Mouse (Mus musculus): ENCODE measurements around the gene Olfr1412. TPM values are rescaled to one million over a fixed set of nuclear protein-coding genes. Genes with fewer than 3 reads are reported as not detected.

The Olfr1412 gene
- not detected in 2 replicates for polyA plus RNA-seq (2014; fragmentation: Nextera tagmentation; extraction: Ambion mirVana)

DNA sequence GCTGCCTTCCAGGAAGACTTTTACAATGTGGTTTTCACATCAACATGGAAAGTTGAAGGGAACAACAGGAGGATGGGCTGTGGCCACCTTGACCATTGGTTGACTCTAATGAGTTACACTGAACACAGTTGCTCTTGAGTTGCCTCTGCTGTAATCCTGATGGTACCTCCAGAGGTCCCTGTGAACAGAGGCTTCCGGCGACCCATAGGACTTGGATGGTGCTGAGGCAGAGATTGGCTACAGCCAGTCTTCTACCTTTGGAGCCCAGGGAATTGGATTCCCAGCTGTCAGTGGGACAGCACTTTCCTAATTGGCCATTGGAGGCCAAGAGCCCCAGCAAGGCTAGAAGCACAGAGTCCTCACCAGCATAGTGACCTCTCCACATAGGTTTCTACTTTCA, at the start of gene Olfr1412:
Olfr1412 (plus strand) TSS at position 301 of the 400 bp plus-strand sequence.
- 87% methylated on average over 2 of the region's 2 CpGs for WGBS
- ATAC-seq (replicated peaks; ENCODE audit: low FRiP score), result no peak

GRCm38 (mm10) chr1:92536972-92537371, 48.6 kb upstream of the Olfr1412 start:
- no peak overlapping the region for H3K9ac ChIP-seq (ENCODE audit: low read length)
- 47% methylated on average over 5 of the region's 5 CpGs for WGBS
- DNase-seq (ENCODE audit: low spot score), result no peak
- H3K27ac ChIP-seq (ENCODE audit: low read depth, low read length), result no peak overlapping the region
- H3K36me3 ChIP-seq (ENCODE audit: control insufficient read depth, insufficient read depth, low read length), result no peaks in the 10 kb centered on the region
- no peaks in the 10 kb centered on the region for H3K4me1 ChIP-seq (replicated peaks; ENCODE audit: control insufficient read depth, insufficient read depth, low read length)
- H3K4me3 ChIP-seq (ENCODE audit: low read depth, low read length), result no peak overlapping the region
- H3K9me3 ChIP-seq (ENCODE audit: control insufficient read depth, low read length), result no peaks in the 10 kb centered on the region
- H3K27me3 ChIP-seq (ENCODE audit: control insufficient read depth, insufficient read depth, low read length), result no peaks in the 10 kb centered on the region
- H3K4me2 ChIP-seq (ENCODE audit: low read depth, low read length, severe bottlenecking), result no peak overlapping the region
- ATAC-seq (replicated peaks; ENCODE audit: low FRiP score), result no peak

More for the DNA sequence above, at the start of gene Olfr1412:
- H3K27me3 ChIP-seq (ENCODE audit: control insufficient read depth, insufficient read depth, low read length), result no peaks in the 10 kb centered on the region
- H3K4me2 ChIP-seq (ENCODE audit: low read depth, low read length, severe bottlenecking), result no peak within 1 kb of the TSS
- no peaks in the 10 kb centered on the region for H3K36me3 ChIP-seq (ENCODE audit: control insufficient read depth, insufficient read depth, low read length)
- no peak within 1 kb of the TSS for H3K9ac ChIP-seq (ENCODE audit: low read length)
- no peak within 1 kb of the TSS for H3K4me3 ChIP-seq (ENCODE audit: low read depth, low read length)
- no peak for DNase-seq (ENCODE audit: low spot score)
- H3K27ac ChIP-seq (ENCODE audit: low read depth, low read length), result no peak within 1 kb of the TSS
- no peaks in the 10 kb centered on the region for H3K4me1 ChIP-seq (replicated peaks; ENCODE audit: control insufficient read depth, insufficient read depth, low read length)
- H3K9me3 ChIP-seq (ENCODE audit: control insufficient read depth, low read length), result no peaks in the 10 kb centered on the region

DNA sequence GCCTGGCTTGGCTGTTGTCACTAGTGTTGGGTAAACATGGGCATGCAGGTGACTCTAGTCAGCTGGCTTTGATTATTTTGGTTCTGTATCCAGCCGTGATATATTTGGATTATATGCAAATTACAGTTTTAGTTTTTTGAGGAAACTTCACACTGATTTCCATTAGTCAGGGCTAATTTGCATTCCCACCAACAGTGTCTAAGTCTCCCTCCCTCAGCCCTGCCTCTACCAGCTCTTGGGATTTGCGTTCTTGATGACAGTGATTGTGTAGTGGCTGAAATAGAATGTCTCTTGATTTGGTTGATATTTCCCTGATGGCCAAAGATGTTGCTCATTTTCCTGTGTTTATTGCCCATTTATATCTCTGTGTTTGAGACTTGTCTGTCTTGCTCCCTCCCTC, 46.5 kb upstream of the Olfr1412 start:
- H3K36me3 ChIP-seq (ENCODE audit: control insufficient read depth, insufficient read depth, low read length), result no peaks in the 10 kb centered on the region
- no peak for DNase-seq (ENCODE audit: low spot score)
- WGBS, result 53% methylated on average over 2 of the region's 2 CpGs

GRCm38 (mm10) chr1:92545929-92546328, 39.6 kb upstream of the Olfr1412 start:
- Histone ChIP-seq H3K9ac (ENCODE audit: low read length) (no peak overlapping the region), H3K27me3 (ENCODE audit: control insufficient read depth, insufficient read depth, low read length) (no peaks in the 10 kb centered on the region), H3K36me3 (ENCODE audit: control insufficient read depth, insufficient read depth, low read length) (no peaks in the 10 kb centered on the region), H3K27ac (ENCODE audit: low read depth, low read length) (no peak overlapping the region), H3K4me3 (ENCODE audit: low read depth, low read length) (no peak overlapping the region), H3K4me1 (replicated peaks; ENCODE audit: control insufficient read depth, insufficient read depth, low read length) (no peaks in the 10 kb centered on the region), H3K4me2 (ENCODE audit: low read depth, low read length, severe bottlenecking) (no peak overlapping the region), H3K9me3 (ENCODE audit: control insufficient read depth, low read length) (no peaks in the 10 kb centered on the region)
- ATAC-seq (replicated peaks; ENCODE audit: low FRiP score), result no peak
- 73% methylated on average over 2 of the region's 2 CpGs for WGBS
- DNase-seq (ENCODE audit: low spot score), result no peak

More for the DNA sequence above, 46.5 kb upstream of the Olfr1412 start:
- Histone ChIP-seq H3K27ac (ENCODE audit: low read depth, low read length) (no peak overlapping the region), H3K9ac (ENCODE audit: low read length) (no peak overlapping the region), H3K4me2 (ENCODE audit: low read depth, low read length, severe bottlenecking) (no peak overlapping the region), H3K27me3 (ENCODE audit: control insufficient read depth, insufficient read depth, low read length) (no peaks in the 10 kb centered on the region), H3K4me3 (ENCODE audit: low read depth, low read length) (no peak overlapping the region), H3K9me3 (ENCODE audit: control insufficient read depth, low read length) (no peaks in the 10 kb centered on the region), H3K4me1 (replicated peaks; ENCODE audit: control insufficient read depth, insufficient read depth, low read length) (no peaks in the 10 kb centered on the region)
- ATAC-seq (replicated peaks; ENCODE audit: low FRiP score), result no peak

DNA sequence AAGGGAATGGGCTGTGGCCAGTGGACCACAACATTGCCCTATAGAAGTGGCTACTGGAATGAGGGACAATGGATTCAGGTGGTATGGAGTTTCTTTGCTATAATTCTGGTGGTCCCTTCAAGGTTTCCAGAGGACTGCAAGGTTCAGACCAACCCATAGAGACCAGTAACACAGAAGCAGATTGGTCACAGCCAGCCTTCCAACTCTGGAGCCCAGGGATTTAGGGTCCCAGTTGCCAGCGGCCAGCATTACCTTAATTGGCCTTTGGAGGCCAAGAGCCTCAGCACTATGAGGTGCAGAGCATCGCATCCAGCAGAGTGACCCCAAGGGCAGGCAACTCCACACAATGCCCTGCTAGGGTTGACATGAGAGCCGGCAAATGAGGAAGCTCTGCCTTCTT, 14.6 kb upstream of the Olfr1412 start, which contains the start of gene Olfr1413:
Olfr1413 (plus strand) TSS at position 301 of the 400 bp plus-strand sequence.
- no peaks in the 10 kb centered on the region for H3K27me3 ChIP-seq (ENCODE audit: control insufficient read depth, insufficient read depth, low read length)
- no peaks in the 10 kb centered on the region for H3K9me3 ChIP-seq (ENCODE audit: control insufficient read depth, low read length)
- H3K36me3 ChIP-seq (ENCODE audit: control insufficient read depth, insufficient read depth, low read length), result no peaks in the 10 kb centered on the region
- H3K9ac ChIP-seq (ENCODE audit: low read length), result no peak within 1 kb of the TSS
- no peak for ATAC-seq (replicated peaks; ENCODE audit: low FRiP score)
- no peak within 1 kb of the TSS for H3K27ac ChIP-seq (ENCODE audit: low read depth, low read length)
- H3K4me2 ChIP-seq (ENCODE audit: low read depth, low read length, severe bottlenecking), result no peak within 1 kb of the TSS
- no peak within 1 kb of the TSS for H3K4me3 ChIP-seq (ENCODE audit: low read depth, low read length)
- WGBS, result 86% methylated on average over 3 of the region's 3 CpGs
- no peak for DNase-seq (ENCODE audit: low spot score)
- no peaks in the 10 kb centered on the region for H3K4me1 ChIP-seq (replicated peaks; ENCODE audit: control insufficient read depth, insufficient read depth, low read length)

GRCm38 (mm10) chr1:92594111-92594510, 8.5 kb downstream of the Olfr1412 start, which contains the start of gene Olfr1411:
Gene Olfr1411, plus strand, starts transcription at chr1:92594411.
- no peak within 1 kb of the TSS for H3K4me3 ChIP-seq (ENCODE audit: low read depth, low read length)
- H3K4me2 ChIP-seq (ENCODE audit: low read depth, low read length, severe bottlenecking), result no peak within 1 kb of the TSS
- no peak within 1 kb of the TSS for H3K9ac ChIP-seq (ENCODE audit: low read length)
- DNase-seq (ENCODE audit: low spot score) (no peak), ATAC-seq (replicated peaks; ENCODE audit: low FRiP score) (no peak)
- no peaks in the 10 kb centered on the region for H3K4me1 ChIP-seq (replicated peaks; ENCODE audit: control insufficient read depth, insufficient read depth, low read length)
- H3K9me3 ChIP-seq (ENCODE audit: control insufficient read depth, low read length), result no peaks in the 10 kb centered on the region
- H3K36me3 ChIP-seq (ENCODE audit: control insufficient read depth, insufficient read depth, low read length), result no peaks in the 10 kb centered on the region
- H3K27me3 ChIP-seq (ENCODE audit: control insufficient read depth, insufficient read depth, low read length), result no peaks in the 10 kb centered on the region
- H3K27ac ChIP-seq (ENCODE audit: low read depth, low read length), result no peak within 1 kb of the TSS

- H3K36me3 ChIP-seq (ENCODE audit: control insufficient read depth, insufficient read depth, low read length), result no peaks in the 10 kb centered on the region
- H3K27ac ChIP-seq (ENCODE audit: low read depth, low read length), result no peak overlapping the region
- WGBS, result 77% methylated on average over 3 of the region's 3 CpGs
- DNase-seq (ENCODE audit: low spot score) (no peak), ATAC-seq (replicated peaks; ENCODE audit: low FRiP score) (no peak)
- no peak overlapping the region for H3K4me2 ChIP-seq (ENCODE audit: low read depth, low read length, severe bottlenecking)
- H3K4me3 ChIP-seq (ENCODE audit: low read depth, low read length), result no peak overlapping the region
- H3K27me3 ChIP-seq (ENCODE audit: control insufficient read depth, insufficient read depth, low read length), result no peaks in the 10 kb centered on the region
- H3K4me1 ChIP-seq (replicated peaks; ENCODE audit: control insufficient read depth, insufficient read depth, low read length), result no peaks in the 10 kb centered on the region
- H3K9me3 ChIP-seq (ENCODE audit: control insufficient read depth, low read length), result no peaks in the 10 kb centered on the region
- H3K9ac ChIP-seq (ENCODE audit: low read length), result no peak overlapping the region
These were observed 10.4 kb downstream of the Olfr1412 start for GRCm38 (mm10) chr1:92596019-92596418.

DNA sequence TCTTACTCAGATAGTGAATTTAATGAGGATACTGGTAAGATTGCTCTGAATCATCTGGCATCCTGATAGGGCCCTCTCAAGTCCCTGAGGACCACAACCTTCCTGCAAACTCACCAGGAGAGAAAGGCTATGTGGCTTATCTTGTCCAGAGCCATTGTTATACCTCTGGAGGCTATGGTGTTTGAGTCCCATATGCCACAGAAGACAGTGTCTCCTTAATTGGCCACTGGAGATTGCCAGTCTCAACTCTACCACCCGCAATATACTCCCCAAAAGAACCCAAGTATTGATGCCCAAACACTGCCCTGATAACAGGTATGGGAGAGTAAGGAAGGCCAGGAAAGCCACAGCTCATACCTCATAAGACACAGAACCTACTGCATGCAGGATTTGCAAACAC, 19.9 kb downstream of the Olfr1412 start, which contains the start of gene Olfr1410:
Olfr1410 (plus strand) TSS at position 301 of the 400 bp plus-strand sequence.
- DNase-seq (ENCODE audit: low spot score) (no peak), ATAC-seq (replicated peaks; ENCODE audit: low FRiP score) (no peak)
- Histone ChIP-seq H3K4me3 (ENCODE audit: low read depth, low read length) (no peak within 1 kb of the TSS), H3K9me3 (ENCODE audit: control insufficient read depth, low read length) (no peaks in the 10 kb centered on the region), H3K27me3 (ENCODE audit: control insufficient read depth, insufficient read depth, low read length) (no peaks in the 10 kb centered on the region), H3K36me3 (ENCODE audit: control insufficient read depth, insufficient read depth, low read length) (no peaks in the 10 kb centered on the region), H3K27ac (ENCODE audit: low read depth, low read length) (no peak within 1 kb of the TSS), H3K9ac (ENCODE audit: low read length) (no peak within 1 kb of the TSS), H3K4me2 (ENCODE audit: low read depth, low read length, severe bottlenecking) (no peak within 1 kb of the TSS), H3K4me1 (replicated peaks; ENCODE audit: control insufficient read depth, insufficient read depth, low read length) (no peaks in the 10 kb centered on the region)
- 83% methylated on average over 1 of the region's 1 CpGs for WGBS

DNA sequence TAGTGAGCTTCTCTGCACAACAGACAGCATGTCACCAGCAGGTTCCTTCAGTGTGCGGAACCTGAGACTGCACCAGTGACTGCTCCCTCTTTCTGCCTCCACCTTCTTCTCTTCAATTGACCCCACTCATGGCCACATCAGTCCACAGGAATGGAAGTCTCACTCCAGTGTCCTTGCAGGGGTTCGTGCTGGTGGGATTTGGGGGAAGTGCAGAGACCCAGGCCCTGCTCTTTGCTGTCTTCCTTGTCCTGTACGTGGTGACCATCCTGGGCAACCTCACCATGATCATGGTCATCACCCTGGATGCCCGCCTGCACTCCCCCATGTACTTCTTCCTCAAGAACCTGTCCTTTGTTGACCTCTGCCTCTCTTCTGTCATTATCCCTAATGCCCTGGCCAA, 22.1 kb downstream of the Olfr1412 start:
- Histone ChIP-seq H3K27ac (ENCODE audit: low read depth, low read length) (no peak overlapping the region), H3K9me3 (ENCODE audit: control insufficient read depth, low read length) (no peaks in the 10 kb centered on the region), H3K36me3 (ENCODE audit: control insufficient read depth, insufficient read depth, low read length) (no peaks in the 10 kb centered on the region), H3K27me3 (ENCODE audit: control insufficient read depth, insufficient read depth, low read length) (no peaks in the 10 kb centered on the region), H3K4me3 (ENCODE audit: low read depth, low read length) (no peak overlapping the region), H3K9ac (ENCODE audit: low read length) (no peak overlapping the region), H3K4me1 (replicated peaks; ENCODE audit: control insufficient read depth, insufficient read depth, low read length) (no peaks in the 10 kb centered on the region), H3K4me2 (ENCODE audit: low read depth, low read length, severe bottlenecking) (no peak overlapping the region)
- DNase-seq (ENCODE audit: low spot score), result no peak
- whole genome bisulfite sequencing, result 90% methylated on average over 4 of the region's 4 CpGs
- no peak for ATAC-seq (replicated peaks; ENCODE audit: low FRiP score)
